Mouse (Mus musculus) heart, adult 2 months (tissue): ENCODE results near the gene Rbm26.

Experiments used
- CTCF ChIP-seq: fragments of 200-600 bp; IDR thresholded peaks from 2 replicates; pipeline ENCODE4 v1.8.1; 2022; ENCODE audit warnings: antibody characterized with exemption, mild to moderate bottlenecking, moderate library complexity
- EP300 ChIP-seq: fragments of 200-500 bp; IDR thresholded peaks from 2 replicates; pipeline ENCODE4 v1.6.1; 2011; ENCODE audit warnings: low read depth, low read length, control low read depth; ENCODE audit not compliant: insufficient read depth
- POLR2A ChIP-seq: fragments of 200-500 bp; IDR thresholded peaks from 2 replicates; pipeline ENCODE4 v1.6.1; 2011; ENCODE audit warnings: mild to moderate bottlenecking, low read depth, low read length, control low read depth; ENCODE audit not compliant: insufficient read depth

DNA sequence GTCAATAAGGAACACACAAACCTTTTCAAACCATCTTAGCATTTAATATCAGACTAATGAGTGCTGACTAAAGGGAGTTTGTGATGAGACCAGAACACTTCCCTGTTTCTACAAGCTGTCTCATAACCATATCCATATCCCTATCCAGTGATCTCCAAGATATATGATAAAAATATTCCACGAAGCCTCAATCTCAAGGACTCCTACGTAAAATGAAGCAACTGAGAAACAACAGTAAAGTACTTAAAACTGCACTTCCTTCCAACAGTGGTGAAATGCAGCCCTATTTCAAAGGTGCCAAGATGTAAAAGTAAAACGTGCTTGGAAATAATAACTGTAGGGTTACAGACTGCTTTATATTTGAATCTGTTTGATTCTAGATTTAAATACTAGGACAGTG, 43.1 kb downstream of the Rbm26 start:
- no peak for TF ChIP-seq CTCF
- TF ChIP-seq EP300 = no peak
- TF ChIP-seq POLR2A = no peak
